In genomic region chr3:89278643-89279042, GRCm38 (mm10) we compare ENCODE assay signal across 9 mouse cellular contexts. TPM values are rescaled to one million over a fixed set of nuclear protein-coding genes. Genes with fewer than 3 reads are reported as not detected.
DNase-seq lines count a peak whose midpoint lies in the region; ATAC-seq and TF ChIP-seq lines count a peak whose summit lies in the region.
"Had no signal": no experiment of that assay in that cellular context is flagged by ENCODE, and none has a peak within 500 bp of the region (broad histone marks: within the 10 kb centered on the region; RNA-seq: fewer than 3 reads in every experiment).

No protein-coding gene starts in this region.

- H3K36me3 ChIP-seq in embryonic facial prominence, embryonic 10.5 days (replicated peaks), result peaks cover 16% of the 10 kb centered on the region
- H3K36me3 ChIP-seq in hindbrain, embryonic 16.5 days (ENCODE audit: control insufficient read depth, insufficient read depth, low read length), result no peaks in the 10 kb centered on the region
- H3K36me3 ChIP-seq in midbrain, embryonic 11.5 days (ENCODE audit: control insufficient read depth, insufficient read depth, low read length), result no peaks in the 10 kb centered on the region

- H3K27ac ChIP-seq in gastrocnemius, adult 2 months, result peak overlapping the region; percentile 96
- H3K27ac ChIP-seq in embryonic facial prominence, embryonic 10.5 days (replicated peaks), result peak overlapping the region; percentile 86
- peak overlapping the region; percentile 4; the same call in 1 of the 2 replicates for H3K27ac ChIP-seq in hindbrain, embryonic 16.5 days (ENCODE audit: low read depth, low read length)
- no peak overlapping the region for H3K27ac ChIP-seq in midbrain, embryonic 11.5 days (ENCODE audit: low read depth, low read length)

- peaks cover 67% of the 10 kb centered on the region for H3K27me3 ChIP-seq in embryonic facial prominence, embryonic 10.5 days (replicated peaks; ENCODE audit: low read depth, poor library complexity, severe bottlenecking)
- H3K27me3 ChIP-seq in hindbrain, embryonic 16.5 days (replicated peaks; ENCODE audit: control insufficient read depth, insufficient read depth, low read length), result no peaks in the 10 kb centered on the region
- H3K27me3 ChIP-seq in midbrain, embryonic 11.5 days (ENCODE audit: control insufficient read depth, insufficient read depth, low read length), result peaks cover 41% of the 10 kb centered on the region

- intact Hi-C loops in gastrocnemius, adult 2 months (cut with DNase I), result no loop called here

- peaks cover 68% of the 10 kb centered on the region for H3K4me1 ChIP-seq in embryonic facial prominence, embryonic 10.5 days
- peaks cover 28% of the 10 kb centered on the region for H3K4me1 ChIP-seq in hindbrain, embryonic 16.5 days (ENCODE audit: control insufficient read depth, insufficient read depth, low read depth, low read length)
- peaks cover 21% of the 10 kb centered on the region for H3K4me1 ChIP-seq in midbrain, embryonic 11.5 days (ENCODE audit: control insufficient read depth, insufficient read depth, low read length)

- H3K4me2 ChIP-seq in hindbrain, embryonic 16.5 days (ENCODE audit: low read length), result peak overlapping the region; percentile 98
- no peak overlapping the region for H3K4me2 ChIP-seq in midbrain, embryonic 11.5 days

- DNase-seq in gastrocnemius, adult 2 months, result no peak
- DNase-seq in gastrocnemius, adult 18-20 months (ENCODE audit: low spot score), result no peak
- DNase-seq in embryonic facial prominence, embryonic 10.5 days (ENCODE audit: low spot score), result no peak
- no peak for DNase-seq in midbrain, embryonic 11.5 days (ENCODE audit: low spot score, missing footprints)
- no peak for DNase-seq in frontal cortex, postnatal 14 days (ENCODE audit: low spot score in 2 of 2)
- no peak for DNase-seq in ovary, postnatal 14 days (ENCODE audit: low spot score)
- DNase-seq in cerebellum, adult 8-10 months, result no peak
- DNase-seq: retina, postnatal 1 day had no signal

- WGBS in embryonic facial prominence, embryonic 10.5 days, result 16% methylated on average over 8 of the region's 8 CpGs
- 26% methylated on average over 8 of the region's 8 CpGs for WGBS in hindbrain, embryonic 16.5 days
- WGBS in midbrain, embryonic 11.5 days, result 22% methylated on average over 8 of the region's 8 CpGs

- peak overlapping the region; percentile 73; the same call in 1 of the 2 replicates for H3K9ac ChIP-seq in hindbrain, embryonic 16.5 days (ENCODE audit: low read depth, low read length)
- H3K9ac ChIP-seq in midbrain, embryonic 11.5 days (ENCODE audit: low read length), result no peak overlapping the region

- no peak for TF ChIP-seq CTCF in gastrocnemius, adult 2 months (IDR thresholded peaks at IDR 0.05)

- peak overlapping the region; percentile 85 for H3K4me3 ChIP-seq in gastrocnemius, adult 2 months
- H3K4me3 ChIP-seq in embryonic facial prominence, embryonic 10.5 days, result peak overlapping the region; percentile 65
- H3K4me3 ChIP-seq in hindbrain, embryonic 16.5 days (ENCODE audit: low read length), result peak overlapping the region; percentile 53
- H3K4me3 ChIP-seq in midbrain, embryonic 11.5 days (ENCODE audit: low read depth, low read length), result peak overlapping the region; percentile 40; the same call in 1 of the 2 replicates

- H3K9me3 ChIP-seq in embryonic facial prominence, embryonic 10.5 days, result no peaks in the 10 kb centered on the region
- no peaks in the 10 kb centered on the region for H3K9me3 ChIP-seq in hindbrain, embryonic 16.5 days (ENCODE audit: control insufficient read depth, low read length)
- no peaks in the 10 kb centered on the region for H3K9me3 ChIP-seq in midbrain, embryonic 11.5 days (ENCODE audit: control insufficient read depth, low read length)

- ATAC-seq in hindbrain, embryonic 16.5 days, result no peak
- no peak for ATAC-seq in midbrain, embryonic 11.5 days (ENCODE audit: low FRiP score)

RNA-seq across cellular contexts. Expression of gene Efna1, which starts 2.3 kb away (rescaled TPM):
- total RNA-seq in gastrocnemius, adult 2 months (2021), result 10 to 100 TPM in 1 of 2 experiments, 1 to 10 TPM in 1; 7.9 to 13.1 TPM
- 10 to 100 TPM in 1 of 2 experiments, 1 to 10 TPM in 1; 5.7 to 18.8 TPM for total RNA-seq in gastrocnemius, adult 18-20 months (2021)
- polyA plus RNA-seq in embryonic facial prominence, embryonic 10.5 days (2016; fragmentation: Nextera tagmentation; extraction: Ambion mirVana), result 26.7 and 27.2 TPM in 2 replicates
- polyA plus RNA-seq in hindbrain, embryonic 16.5 days (2015; fragmentation: Nextera tagmentation; extraction: Ambion mirVana), result 8.4 and 9.9 TPM in 2 replicates
- 12.2 and 12.5 TPM in 2 replicates for polyA plus RNA-seq in midbrain, embryonic 11.5 days (2014; fragmentation: Nextera tagmentation; extraction: Ambion mirVana)

RNA-seq across cellular contexts. Expression of gene Slc50a1, which starts 8.3 kb away (rescaled TPM):
- total RNA-seq in gastrocnemius, adult 2 months (2021), result 1 to 10 TPM; 8.9 to 9.7 TPM
- total RNA-seq in gastrocnemius, adult 18-20 months (2021), result 1 to 10 TPM; 7.0 to 8.9 TPM
- 27.2 and 34.2 TPM in 2 replicates for polyA plus RNA-seq in embryonic facial prominence, embryonic 10.5 days (2016; fragmentation: Nextera tagmentation; extraction: Ambion mirVana)
- 39.4 and 43.9 TPM in 2 replicates for polyA plus RNA-seq in hindbrain, embryonic 16.5 days (2015; fragmentation: Nextera tagmentation; extraction: Ambion mirVana)
- polyA plus RNA-seq in midbrain, embryonic 11.5 days (2014; fragmentation: Nextera tagmentation; extraction: Ambion mirVana), result 33.0 and 34.7 TPM in 2 replicates

RNA-seq across cellular contexts. Expression of gene Dpm3, which starts 19.5 kb away (rescaled TPM):
- total RNA-seq in gastrocnemius, adult 2 months (2021), result 10 to 100 TPM; 16.4 to 26.9 TPM
- total RNA-seq in gastrocnemius, adult 18-20 months (2021), result 10 to 100 TPM; 22.6 to 24.3 TPM
- 74.1 and 84.1 TPM in 2 replicates for polyA plus RNA-seq in embryonic facial prominence, embryonic 10.5 days (2016; fragmentation: Nextera tagmentation; extraction: Ambion mirVana)
- 64.3 and 79.8 TPM in 2 replicates for polyA plus RNA-seq in hindbrain, embryonic 16.5 days (2015; fragmentation: Nextera tagmentation; extraction: Ambion mirVana)
- 83.0 and 87.2 TPM in 2 replicates for polyA plus RNA-seq in midbrain, embryonic 11.5 days (2014; fragmentation: Nextera tagmentation; extraction: Ambion mirVana)

RNA-seq across cellular contexts. Expression of gene Trim46, which starts 32.5 kb away (rescaled TPM):
- total RNA-seq in gastrocnemius, adult 2 months (2021), result under 1 TPM; 0.18 to 0.50 TPM
- under 1 TPM; 0.14 to 0.31 TPM for total RNA-seq in gastrocnemius, adult 18-20 months (2021)
- polyA plus RNA-seq in embryonic facial prominence, embryonic 10.5 days (2016; fragmentation: Nextera tagmentation; extraction: Ambion mirVana), result 4.0 and 4.7 TPM in 2 replicates
- 78.7 and 87.1 TPM in 2 replicates for polyA plus RNA-seq in hindbrain, embryonic 16.5 days (2015; fragmentation: Nextera tagmentation; extraction: Ambion mirVana)
- polyA plus RNA-seq in midbrain, embryonic 11.5 days (2014; fragmentation: Nextera tagmentation; extraction: Ambion mirVana), result 7.1 and 8.5 TPM in 2 replicates

RNA-seq across cellular contexts. Expression of gene Krtcap2, which starts 32.9 kb away (rescaled TPM):
- 10 to 100 TPM; 62.9 to 79.7 TPM for total RNA-seq in gastrocnemius, adult 2 months (2021)
- 10 to 100 TPM; 70.2 to 74.5 TPM for total RNA-seq in gastrocnemius, adult 18-20 months (2021)
- 244 and 262 TPM in 2 replicates for polyA plus RNA-seq in embryonic facial prominence, embryonic 10.5 days (2016; fragmentation: Nextera tagmentation; extraction: Ambion mirVana)
- polyA plus RNA-seq in hindbrain, embryonic 16.5 days (2015; fragmentation: Nextera tagmentation; extraction: Ambion mirVana), result 205 and 227 TPM in 2 replicates
- 261 and 270 TPM in 2 replicates for polyA plus RNA-seq in midbrain, embryonic 11.5 days (2014; fragmentation: Nextera tagmentation; extraction: Ambion mirVana)
